Mouse (Mus musculus) ovary, postnatal 10 days (tissue): ENCODE results near the gene 9530003J23Rik.
"Not testable (repeated sequence)": the region's sequence is repeated elsewhere in the genome, so short reads cannot be mapped to it uniquely, and the experiment has no call there.

Source experiments
- DNase-seq: peaks from one replicate; pipeline ENCODE4 v3.0.0; 2022; ENCODE audit warnings: low spot score

The 9530003J23Rik gene

DNA sequence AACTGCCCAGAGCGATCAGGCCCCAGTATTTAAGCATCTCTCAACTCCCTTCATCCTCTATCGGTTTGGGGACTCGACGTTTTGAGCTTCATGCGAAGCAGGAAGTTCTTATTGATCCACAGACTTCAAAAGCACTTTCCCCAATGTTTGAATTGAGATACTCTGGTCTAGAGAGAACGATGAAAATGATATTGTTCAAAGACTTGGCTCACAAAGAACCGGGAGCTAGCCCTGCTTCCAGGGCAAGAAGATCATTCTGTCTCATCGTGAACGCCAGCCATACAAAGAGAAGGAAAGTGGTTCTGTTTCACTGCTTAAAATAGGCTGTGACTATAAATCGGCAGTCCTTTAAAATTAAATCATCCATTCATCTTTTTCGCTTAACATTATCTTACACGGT lies at the start of gene 9530003J23Rik:
TSS of gene 9530003J23Rik (minus strand) at position 101 of the 400 bp plus-strand sequence.
- DNase-seq: no peak

DNA sequence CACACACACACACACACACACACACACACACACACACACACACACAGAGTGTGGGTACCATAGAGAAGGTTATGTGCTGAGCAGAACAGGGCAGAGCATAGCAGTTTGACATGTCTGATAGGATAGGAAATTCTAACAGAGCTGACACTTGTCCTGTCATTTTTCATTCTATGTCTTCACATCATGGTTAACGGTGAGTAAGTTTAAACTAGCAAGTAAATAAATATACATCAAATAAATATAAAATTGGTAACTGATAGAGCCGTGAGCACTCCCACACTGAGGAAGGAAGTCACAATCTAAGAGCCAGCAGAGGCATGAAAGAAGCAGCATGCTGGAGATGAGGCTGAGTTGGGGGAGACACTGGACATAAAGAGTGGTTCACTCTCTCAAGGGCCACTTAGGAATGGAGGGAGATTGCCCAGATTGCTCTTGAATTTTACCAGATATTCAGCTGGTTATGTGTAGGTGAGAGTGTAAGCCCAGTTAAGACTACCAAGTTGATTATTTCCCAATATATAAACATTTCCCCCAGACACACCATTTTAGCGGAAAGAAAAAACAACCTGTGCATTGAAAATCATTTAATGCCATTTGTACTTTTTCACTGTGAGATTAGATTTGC lies 48.8 kb upstream of the 9530003J23Rik start:
- DNase-seq: no peak

DNA sequence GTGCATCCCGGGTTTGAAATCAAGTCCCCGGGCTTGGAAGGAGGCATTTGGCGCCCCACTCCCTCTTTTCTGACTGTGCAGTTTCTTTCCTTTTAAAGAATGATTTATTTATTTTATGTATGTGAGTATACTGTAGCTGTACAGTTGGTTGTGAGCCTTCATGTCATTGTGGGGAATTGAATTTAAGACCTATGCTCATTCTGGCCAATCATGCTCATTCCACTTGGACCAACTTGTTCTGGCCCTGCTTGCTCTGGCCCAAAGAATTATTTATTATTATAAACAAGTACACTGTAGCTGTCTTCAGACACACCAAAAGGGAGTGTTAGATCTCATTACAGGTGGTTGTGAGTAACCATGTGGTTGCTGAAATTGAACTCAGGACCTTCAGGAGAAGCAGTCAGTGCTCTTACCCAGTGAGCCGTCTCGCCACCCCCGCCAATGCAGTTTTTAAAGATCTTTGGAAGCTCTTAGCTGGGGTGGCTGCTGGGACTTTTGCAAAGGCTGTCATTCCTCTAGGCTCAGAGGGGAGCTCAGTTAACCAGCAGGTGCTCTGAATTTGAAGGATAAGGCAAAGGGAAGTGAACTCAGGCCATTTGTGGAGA lies 48.0 kb upstream of the 9530003J23Rik start:
- DNase-seq: no peak

DNA sequence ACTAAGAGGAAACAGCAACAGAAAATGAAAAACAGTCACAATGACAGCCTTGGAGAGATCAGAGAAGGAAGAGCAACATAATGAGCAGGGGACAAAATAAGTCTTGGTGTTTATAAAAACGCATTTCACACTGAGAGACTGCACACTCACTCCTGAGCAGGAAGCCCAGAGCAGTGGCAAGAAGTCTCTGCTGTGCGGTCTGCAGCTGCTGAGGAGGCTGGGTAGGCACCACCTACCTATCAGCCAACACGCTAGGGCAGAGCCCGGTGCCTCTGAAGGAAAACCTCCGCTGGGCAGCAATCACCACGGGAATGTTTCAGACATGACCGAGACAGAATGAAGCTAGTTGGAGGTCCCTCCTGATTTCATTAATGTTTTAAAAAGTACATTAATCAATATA lies 47.1 kb upstream of the 9530003J23Rik start:
- DNase-seq: not testable (repeated sequence)

DNA sequence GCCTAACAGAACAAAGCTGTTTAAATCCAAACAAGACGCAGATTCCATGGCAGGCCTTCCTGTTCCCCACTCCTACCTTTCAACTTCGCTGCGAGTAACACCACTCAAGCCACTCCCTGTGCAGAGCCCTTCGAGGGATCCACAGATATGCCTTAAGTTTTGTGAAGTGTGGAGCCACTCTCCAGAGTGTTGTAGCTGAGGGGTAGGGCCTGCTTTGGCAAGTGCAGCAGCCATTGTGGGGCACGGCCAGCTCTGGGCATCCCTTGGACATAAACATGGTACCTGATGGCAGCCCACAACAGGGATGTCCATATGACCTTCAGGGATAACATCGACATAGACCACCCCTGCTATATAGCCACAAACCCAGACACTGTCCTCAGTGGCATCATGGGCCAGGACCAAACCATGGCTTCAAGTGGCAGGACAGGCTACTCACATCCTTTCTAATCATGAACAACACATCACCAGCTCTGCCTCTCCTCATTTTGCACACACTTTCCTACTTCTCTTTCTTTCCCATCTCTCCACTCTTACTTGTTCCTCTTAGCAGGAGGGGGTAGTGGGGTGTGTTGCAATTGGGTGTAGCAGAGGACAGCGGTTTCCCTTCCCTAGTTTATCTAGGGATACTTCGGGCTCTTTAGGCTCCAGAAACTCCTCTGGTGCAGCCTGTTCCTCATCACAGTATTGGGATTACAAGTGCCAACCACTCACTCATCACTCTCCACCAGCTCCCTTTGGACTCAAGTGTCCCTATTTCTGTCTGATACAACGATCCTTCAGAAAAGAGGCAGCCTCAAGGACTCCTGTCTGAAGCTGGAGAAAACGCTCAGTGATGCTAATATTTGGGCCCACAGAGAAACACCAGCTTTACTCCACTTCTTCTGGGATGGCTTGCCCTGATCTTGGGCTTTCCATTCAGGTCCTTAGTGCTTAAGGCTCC lies 46.3 kb upstream of the 9530003J23Rik start:
- DNase-seq: no peak

DNA sequence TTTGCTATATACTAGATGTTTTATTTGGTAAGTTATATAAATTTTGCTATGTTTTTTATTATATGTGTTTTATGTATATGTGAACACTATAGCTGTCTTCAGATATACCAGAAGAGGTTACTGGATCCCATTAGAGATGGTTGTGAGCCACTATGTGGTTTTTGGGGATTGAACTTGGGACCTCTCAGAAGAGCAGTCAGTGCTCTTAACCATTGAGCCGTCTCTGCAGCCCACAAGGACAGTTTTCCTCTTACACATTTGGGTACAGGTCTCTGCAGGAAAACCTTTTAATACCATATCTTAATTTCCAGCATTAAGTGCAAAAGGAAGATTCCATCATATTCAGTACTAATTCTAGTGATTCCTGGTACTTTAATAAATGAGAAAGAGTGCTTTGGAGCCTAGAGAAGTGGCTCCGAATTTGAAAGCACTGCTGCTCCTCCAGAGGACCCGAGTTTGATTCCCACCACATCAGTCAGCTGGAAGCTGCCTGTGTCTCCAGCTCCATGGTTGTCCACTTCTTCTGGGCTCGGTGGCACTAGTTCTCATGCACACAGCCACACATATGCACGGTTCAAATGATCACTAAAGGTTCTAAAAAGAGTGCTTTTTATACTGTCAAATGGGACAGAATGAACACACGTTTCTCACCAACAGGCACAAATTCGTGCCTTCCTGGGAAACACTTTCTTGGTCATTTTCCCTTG lies 45.5 kb upstream of the 9530003J23Rik start:
- no peak for DNase-seq

DNA sequence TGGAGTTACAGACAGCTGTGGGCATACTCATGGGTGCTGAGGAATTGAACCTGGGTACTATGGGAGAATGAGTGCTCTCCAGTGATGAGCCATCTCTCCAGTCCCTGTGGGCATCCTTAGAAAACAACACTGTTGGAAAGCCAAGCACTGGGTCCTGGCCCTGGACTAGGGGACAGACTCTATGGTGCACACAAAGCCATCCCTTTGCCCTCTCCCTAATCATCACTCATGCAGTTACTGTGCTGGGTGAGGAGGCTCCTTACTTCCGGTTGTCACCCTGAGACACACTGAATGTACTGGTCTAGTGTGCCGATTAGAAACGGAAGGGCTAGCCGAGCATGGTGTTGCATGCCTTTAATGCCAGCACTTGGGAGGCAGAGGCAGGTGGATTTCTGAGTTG lies 44.7 kb upstream of the 9530003J23Rik start:
- DNase-seq: not testable (repeated sequence)

DNA sequence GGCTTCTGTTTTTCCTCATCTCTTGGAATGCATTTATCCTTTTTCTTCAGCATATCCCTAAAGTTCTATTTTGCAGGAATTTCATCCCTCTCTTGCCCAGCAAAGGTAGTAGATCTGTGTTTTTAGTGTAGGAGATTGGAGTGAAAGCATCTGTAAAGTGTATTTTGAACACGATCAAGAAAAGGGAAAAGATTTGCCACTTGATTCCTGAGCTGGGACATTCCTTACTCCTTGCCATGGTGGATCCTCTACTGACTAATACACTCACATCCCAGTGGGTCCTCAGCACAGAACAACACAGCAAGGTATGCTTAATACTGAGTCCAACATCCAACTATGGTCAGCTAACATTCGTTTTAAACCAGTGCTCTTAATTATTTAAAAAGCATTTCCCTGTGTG lies 44.0 kb upstream of the 9530003J23Rik start:
- no peak for DNase-seq

DNA sequence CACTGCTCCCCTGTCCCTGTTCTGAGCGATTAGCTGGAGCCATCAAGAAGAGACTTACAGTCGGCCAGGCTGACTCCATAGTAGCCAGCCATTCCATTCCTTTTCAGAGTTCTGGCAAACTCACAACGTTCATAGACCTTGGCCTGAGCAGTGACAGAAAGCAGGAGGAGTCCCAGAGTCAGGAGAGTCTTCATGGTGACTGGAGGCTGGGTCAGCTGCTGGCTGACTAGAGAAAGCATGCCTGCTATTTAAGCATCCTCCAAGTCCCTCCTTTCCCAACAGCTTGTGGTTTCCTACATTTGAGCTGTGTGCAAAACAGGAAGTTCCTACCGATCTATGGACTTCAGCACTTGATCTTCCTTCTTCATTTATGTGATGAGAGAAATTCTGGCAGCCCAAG lies 43.5 kb upstream of the 9530003J23Rik start, which contains the start of gene Lyz2:
TSS of gene Lyz2 (minus strand) at position 273 of the 400 bp plus-strand sequence.
- no peak for DNase-seq

DNA sequence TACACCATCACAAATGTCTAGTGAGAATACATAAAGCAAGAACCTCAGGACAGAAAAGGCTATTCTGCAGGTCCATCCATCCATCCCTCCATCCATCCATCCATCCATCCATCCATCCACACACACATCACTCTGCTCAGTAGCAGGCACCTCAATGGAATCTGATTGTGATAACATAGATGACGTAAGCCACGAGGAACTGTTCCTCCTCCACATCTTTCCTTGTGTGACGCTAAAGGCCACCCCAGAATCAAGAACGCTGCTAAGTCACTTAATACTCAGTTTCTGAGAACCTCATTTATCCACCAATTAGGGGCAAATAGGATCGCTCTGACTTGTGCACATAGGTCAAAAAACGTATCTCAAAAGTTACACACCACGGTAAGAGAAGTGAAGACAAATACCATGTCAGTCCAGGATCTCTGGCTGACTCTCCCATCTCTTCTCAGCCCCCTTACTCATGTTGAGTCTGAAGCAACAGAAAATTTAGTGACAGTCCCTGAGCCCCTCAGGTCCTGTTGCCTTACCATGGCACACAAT lies 42.9 kb upstream of the 9530003J23Rik start:
- DNase-seq: no peak

DNA sequence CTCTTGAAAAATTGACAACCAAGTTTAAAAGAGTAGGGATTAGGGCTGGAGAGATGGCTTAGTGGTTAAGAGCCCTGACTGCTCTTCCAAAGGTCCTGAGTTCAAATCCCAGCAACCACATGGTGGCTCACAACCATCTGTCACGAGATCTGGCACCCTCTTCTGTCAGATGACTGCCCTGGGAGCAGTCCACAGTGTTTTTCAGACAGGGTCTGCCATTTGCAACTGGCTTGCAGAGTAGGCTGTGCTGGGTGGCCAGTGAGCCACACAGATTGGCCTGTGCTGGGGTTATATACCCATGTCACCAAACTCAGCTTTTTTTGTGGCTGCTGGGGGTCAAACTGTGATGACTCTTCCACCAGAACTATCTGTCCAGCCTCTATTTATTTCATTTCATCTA lies 41.5 kb upstream of the 9530003J23Rik start:
- no peak for DNase-seq

DNA sequence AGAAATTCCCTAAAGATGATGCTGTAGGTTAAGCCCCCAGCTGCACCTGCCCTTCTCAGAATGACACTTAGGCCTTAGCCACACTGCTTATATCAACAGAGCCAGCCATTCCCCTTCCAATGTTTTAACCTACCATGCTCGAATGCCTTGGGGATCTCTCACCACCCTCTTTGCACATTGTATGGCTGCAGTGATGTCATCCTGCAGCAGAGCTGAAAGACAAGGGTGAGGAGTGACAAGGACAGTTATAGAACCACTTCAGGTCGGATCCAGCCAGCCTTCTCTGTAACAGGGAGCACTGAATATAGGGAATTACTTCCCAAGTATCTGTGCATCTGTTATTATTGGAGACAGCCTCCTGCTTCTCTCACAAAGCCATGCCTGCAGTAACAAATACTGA lies 40.0 kb upstream of the 9530003J23Rik start:
- DNase-seq: not testable (repeated sequence)

DNA sequence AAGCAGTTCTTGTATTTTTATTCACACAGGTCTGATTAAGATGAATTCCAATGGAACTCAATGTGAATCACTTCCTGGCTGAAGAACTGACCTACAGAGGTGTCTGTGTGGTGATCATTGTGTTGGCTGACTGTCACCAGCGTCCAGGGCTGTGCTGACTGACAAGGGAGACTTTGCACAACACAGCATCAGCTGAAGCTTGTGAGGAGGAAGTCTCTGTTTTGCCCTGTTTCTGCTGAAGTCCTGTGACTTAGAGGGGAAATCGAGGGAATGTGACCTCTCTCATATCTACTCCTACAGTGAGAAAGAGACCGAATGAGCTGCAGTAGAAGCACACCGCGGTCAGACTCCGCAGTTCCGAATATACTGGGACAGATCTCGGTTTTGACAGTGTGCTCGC lies 39.3 kb upstream of the 9530003J23Rik start:
- DNase-seq: not testable (repeated sequence)

DNA sequence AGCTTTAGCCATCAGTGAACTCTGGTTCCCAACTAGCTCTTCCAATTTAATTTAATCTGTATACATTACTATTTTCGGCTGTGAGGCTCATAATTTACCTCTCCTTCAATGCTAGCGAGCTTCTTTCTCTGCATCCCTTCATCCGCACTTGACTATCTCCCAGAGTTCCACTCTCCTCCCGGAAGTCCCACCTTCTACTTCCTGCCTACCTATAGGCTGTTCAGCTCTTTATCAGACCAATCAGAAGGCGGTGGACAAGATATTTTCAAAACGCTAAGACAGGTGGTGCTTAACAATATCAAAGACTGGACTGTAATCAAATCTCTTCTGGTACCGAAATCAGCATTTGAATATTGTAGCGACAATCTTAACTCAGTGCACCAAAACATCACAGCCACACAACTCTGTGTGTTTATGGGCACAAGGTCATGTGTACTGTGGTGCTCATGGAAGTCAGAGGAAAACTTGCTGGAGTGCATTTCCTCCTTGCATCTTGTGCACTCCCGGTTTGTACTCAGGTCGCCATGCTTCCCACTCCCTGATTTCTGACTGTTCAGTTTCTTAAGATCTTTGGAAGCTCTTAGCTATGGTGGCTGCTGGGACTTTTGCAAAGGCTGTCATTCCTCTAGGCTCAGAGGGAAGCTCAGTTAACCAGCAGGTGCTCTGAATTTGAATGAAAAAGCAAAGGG lies 37.3 kb upstream of the 9530003J23Rik start:
- DNase-seq: no peak

DNA sequence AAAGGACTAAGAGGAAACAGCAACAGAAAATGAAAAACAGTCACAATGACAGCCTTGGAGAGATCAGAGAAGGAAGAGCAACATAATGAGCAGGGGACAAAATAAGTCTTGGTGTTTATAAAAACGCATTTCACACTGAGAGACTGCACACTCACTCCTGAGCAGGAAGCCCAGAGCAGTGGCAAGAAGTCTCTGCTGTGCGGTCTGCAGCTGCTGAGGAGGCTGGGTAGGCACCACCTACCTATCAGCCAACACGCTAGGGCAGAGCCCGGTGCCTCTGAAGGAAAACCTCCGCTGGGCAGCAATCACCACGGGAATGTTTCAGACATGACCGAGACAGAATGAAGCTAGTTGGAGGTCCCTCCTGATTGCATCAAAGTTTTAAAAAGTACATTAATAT lies 36.1 kb upstream of the 9530003J23Rik start:
- not testable (repeated sequence) for DNase-seq

DNA sequence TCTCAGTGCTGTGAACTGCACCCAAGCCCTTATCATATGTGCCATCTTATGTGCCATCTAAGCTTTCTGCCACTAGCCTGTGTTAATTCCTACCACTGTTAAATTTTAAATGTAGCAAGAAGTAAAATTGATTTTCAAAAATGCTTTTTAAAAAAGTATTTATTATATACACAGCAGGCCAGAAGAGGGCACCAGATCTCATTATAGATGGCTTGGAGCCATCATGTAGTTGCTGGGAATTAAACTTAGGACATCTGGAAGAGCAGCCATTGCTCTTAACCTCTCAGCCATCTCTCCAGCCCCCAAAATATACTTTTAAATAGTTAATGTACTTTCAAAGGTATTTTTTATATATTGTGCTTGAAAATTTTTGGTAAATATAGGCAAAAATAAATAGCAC lies 33.5 kb upstream of the 9530003J23Rik start:
- no peak for DNase-seq

DNA sequence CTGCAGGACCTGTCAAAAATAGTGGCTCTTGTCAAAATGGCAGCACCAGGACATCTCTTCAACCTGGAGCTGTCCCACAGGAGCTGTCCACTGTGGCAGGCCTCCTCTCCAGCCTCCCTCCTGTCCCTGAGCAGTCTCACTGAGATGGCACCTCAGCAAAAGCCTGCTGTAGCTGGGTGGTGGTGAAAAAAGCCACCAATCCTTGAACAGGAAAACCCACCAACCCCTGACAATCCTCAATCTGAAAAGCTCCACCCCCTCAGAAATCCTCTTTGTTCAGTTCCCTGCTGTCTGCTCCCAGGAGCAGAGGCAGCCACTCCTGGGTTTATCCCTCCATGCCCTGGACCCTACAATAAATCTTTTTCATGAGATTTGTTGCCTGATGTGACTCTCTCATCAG lies 21.4 kb upstream of the 9530003J23Rik start:
- no peak for DNase-seq

DNA sequence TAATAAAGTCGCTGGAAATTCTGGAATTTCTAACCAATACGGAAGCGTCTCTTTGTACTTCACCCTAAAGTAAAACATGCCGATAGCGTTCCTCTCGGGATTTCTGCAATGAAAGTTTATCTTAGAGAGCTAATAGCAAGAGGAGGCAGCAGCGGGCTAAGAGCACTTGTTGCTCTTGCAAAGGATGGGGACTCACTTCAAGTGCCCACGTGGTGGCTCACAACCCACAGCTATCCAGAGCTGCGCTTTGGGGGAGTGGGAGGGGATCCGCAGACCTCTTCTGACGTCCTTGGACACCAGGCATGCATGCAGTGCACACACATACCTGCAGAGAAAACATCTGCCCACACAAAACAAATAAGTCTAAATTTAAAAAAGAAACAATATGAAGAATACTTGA lies 2.6 kb downstream of the 9530003J23Rik start:
- DNase-seq: no peak

DNA sequence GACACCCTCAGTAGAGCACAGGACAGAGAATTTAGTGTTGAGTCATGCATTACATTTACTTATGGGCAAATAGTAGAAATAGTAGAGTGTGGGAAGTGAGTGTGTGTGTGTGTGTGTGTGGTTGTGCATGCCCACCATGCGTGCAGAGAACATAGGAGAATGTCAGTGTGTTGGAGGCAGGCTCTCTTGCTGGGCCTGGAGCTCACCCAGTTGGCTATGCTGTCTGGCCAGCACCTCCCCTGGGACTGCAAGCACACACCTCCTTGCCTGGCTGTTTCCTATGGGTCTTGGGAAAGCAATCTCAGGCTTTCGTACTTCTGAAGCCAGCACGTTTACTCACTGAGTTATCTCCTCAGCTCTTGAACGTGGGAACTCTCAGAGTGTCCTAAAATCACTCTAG lies 3.7 kb downstream of the 9530003J23Rik start:
- DNase-seq: no peak

DNA sequence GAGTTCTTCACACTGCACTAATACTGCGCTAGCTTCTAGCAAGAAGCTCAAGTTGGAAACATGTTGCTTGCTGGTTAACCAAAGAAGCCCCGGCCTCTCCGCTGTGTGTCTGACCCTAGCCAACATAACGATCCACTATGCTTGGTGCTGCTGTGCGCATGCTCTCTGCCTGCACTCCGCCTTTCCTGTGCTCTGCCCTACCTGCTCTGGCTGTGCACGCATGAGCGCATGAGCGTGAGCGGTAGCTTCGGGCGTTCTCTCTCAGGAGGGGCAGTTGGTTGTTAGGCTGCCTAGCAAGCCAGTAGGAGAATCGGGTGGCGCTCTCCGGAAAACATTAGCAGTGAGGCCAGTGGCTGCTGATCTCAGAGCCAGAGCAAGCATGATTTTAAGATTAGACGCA lies 8.7 kb downstream of the 9530003J23Rik start:
- no peak for DNase-seq

DNA sequence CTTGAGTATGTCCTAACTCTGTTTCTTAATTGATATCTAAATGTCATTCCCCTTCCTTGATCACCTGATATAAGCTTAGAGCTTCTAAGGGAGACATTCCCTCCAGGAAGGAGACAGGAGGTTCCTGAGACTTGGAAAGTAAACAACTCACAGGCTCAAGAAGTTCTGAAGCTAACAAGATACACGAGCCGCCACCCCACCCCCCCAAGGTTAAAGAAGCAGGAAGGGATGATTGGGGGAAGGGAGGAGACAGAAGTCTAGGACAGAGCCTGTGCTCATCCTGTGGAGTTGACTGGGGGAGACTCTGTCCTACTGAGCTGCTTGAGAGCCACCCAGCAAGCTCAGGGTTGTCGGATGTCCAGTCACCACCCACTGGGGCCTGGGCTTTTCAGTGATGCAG lies 12.5 kb downstream of the 9530003J23Rik start:
- DNase-seq: no peak
